Mouse (Mus musculus) midbrain, embryonic 10.5 days (tissue): ENCODE results near the gene Gm49486. TPM values are rescaled to one million over a fixed set of nuclear protein-coding genes. Genes with fewer than 3 reads are reported as not detected.
"Not testable (repeated sequence)": the region's sequence is repeated elsewhere in the genome, so short reads cannot be mapped to it uniquely, and the experiment has no call there.

ENCODE experiments used
- DNase-seq: peaks from one replicate; pipeline ENCODE4 v3.0.0-alpha.2; 2017; ENCODE audit warnings: low spot score
- H3K27ac ChIP-seq: fragments of 300-500 bp; sonication (generic); replicated peaks from 2 replicates; pipeline ENCODE4 v1.5.1; 2016; ENCODE audit warnings: mild to moderate bottlenecking
- H3K27me3 ChIP-seq: fragments of 300-500 bp; sonication (generic); 2 replicates; pipeline ENCODE4 v1.6.1; 2016; ENCODE audit warnings: low read depth, mild to moderate bottlenecking; ENCODE audit not compliant: poor library complexity, severe bottlenecking
- H3K36me3 ChIP-seq: fragments of 300-500 bp; sonication (generic); 2 replicates; pipeline ENCODE4 v1.6.1; 2016; ENCODE audit warnings: mild to moderate bottlenecking, moderate library complexity
- H3K4me1 ChIP-seq: fragments of 300-500 bp; sonication (generic); 2 replicates; pipeline ENCODE4 v1.6.1; 2016
- H3K4me3 ChIP-seq: fragments of 300-500 bp; sonication (generic); 2 replicates; pipeline ENCODE4 v1.5.1; 2016; ENCODE audit warnings: mild to moderate bottlenecking, moderate library complexity
- H3K9me3 ChIP-seq: fragments of 300-500 bp; sonication (generic); replicated peaks from 2 replicates; pipeline ENCODE4 v1.6.1; 2016; ENCODE audit warnings: mild to moderate bottlenecking
- WGBS: fragments of 180-500 bp; shearing (Covaris S2); methylation state at CpG from one replicate; pipeline ENCODE4 v1.1.7; 2016; 5-methylcytosine and 5-hydroxymethylcytosine counted together
- polyA plus RNA-seq: library from polyadenylated mRNA; unstranded; fragments of >200 nt; fragmentation: Nextera tagmentation; extraction: Ambion mirVana; gene quantifications from 2 replicates; pipeline ENCODE4 v1.2.1, GENCODE M21; 2016

The Gm49486 gene
- polyA plus RNA-seq, 1 experiment from 2014 or later, result 0.12 TPM

GRCm38 (mm10) chr15:79208211-79208610, 21.0 kb upstream of the Gm49486 start:
- DNase-seq, result no peak
- H3K9me3 ChIP-seq, result no peaks in the 10 kb centered on the region
- H3K4me3 ChIP-seq, result no peak overlapping the region
- H3K36me3 ChIP-seq, result no peaks in the 10 kb centered on the region
- H3K4me1 ChIP-seq, result peaks cover 16% of the 10 kb centered on the region
- 83% methylated on average over 6 of the region's 6 CpGs for WGBS
- H3K27me3 ChIP-seq, result 0 out of 2 replicates have a peak, but pooled peaks cover 7% of the 10 kb centered on the region
- H3K27ac ChIP-seq, result 0 out of 2 replicates have a peak overlapping the region, but pooled peaks have one; percentile 13

GRCm38 (mm10) chr15:79208758-79209439, 20.3 kb upstream of the Gm49486 start:
- peaks cover 16% of the 10 kb centered on the region for H3K4me1 ChIP-seq
- H3K27ac ChIP-seq, result 0 out of 2 replicates have a peak overlapping the region, but pooled peaks have one; percentile 4
- H3K4me3 ChIP-seq, result no peak overlapping the region
- DNase-seq, result no peak
- 87% methylated on average over 25 of the region's 27 CpGs for WGBS
- H3K27me3 ChIP-seq, result 0 out of 2 replicates have a peak, but pooled peaks cover under 1% of the 10 kb centered on the region
- no peaks in the 10 kb centered on the region for H3K9me3 ChIP-seq
- no peaks in the 10 kb centered on the region for H3K36me3 ChIP-seq

GRCm38 (mm10) chr15:79210357-79210756, 18.8 kb upstream of the Gm49486 start:
- WGBS, result 82% methylated on average over 2 of the region's 2 CpGs
- no peaks in the 10 kb centered on the region for H3K27me3 ChIP-seq

GRCm38 (mm10) chr15:79212750-79213446, 16.3 kb upstream of the Gm49486 start:
- Histone ChIP-seq H3K27ac (peak overlapping the region; percentile 52), H3K36me3 (no peaks in the 10 kb centered on the region), H3K4me1 (peaks cover 11% of the 10 kb centered on the region), H3K4me3 (no peak overlapping the region), H3K27me3 (no peaks in the 10 kb centered on the region), H3K9me3 (no peaks in the 10 kb centered on the region)
- DNase-seq, result no peak
- WGBS, result 87% methylated on average over 26 of the region's 26 CpGs

More at GRCm38 (mm10) chr15:79210357-79210756, 18.8 kb upstream of the Gm49486 start:
- H3K36me3 ChIP-seq, result no peaks in the 10 kb centered on the region
- H3K4me3 ChIP-seq, result no peak overlapping the region
- H3K4me1 ChIP-seq, result peaks cover 16% of the 10 kb centered on the region
- H3K27ac ChIP-seq, result peak overlapping the region; percentile 38; the same call in 1 of the 2 replicates
- H3K9me3 ChIP-seq, result no peaks in the 10 kb centered on the region
- no peak for DNase-seq

GRCm38 (mm10) chr15:79213591-79213990, 15.6 kb upstream of the Gm49486 start:
- Histone ChIP-seq H3K4me1 (peaks cover 10% of the 10 kb centered on the region), H3K9me3 (no peaks in the 10 kb centered on the region), H3K36me3 (no peaks in the 10 kb centered on the region), H3K4me3 (no peak overlapping the region), H3K27me3 (no peaks in the 10 kb centered on the region), H3K27ac (no peak overlapping the region)
- DNase-seq, result no peak
- 83% methylated on average over 6 of the region's 6 CpGs for WGBS

- H3K36me3 ChIP-seq, result no peaks in the 10 kb centered on the region
- no peak overlapping the region for H3K4me3 ChIP-seq
- WGBS, result 70% methylated on average over 3 of the region's 3 CpGs
- no peak overlapping the region for H3K27ac ChIP-seq
- H3K4me1 ChIP-seq, result peaks cover 22% of the 10 kb centered on the region
- no peaks in the 10 kb centered on the region for H3K27me3 ChIP-seq
- DNase-seq, result no peak
- no peaks in the 10 kb centered on the region for H3K9me3 ChIP-seq
These were observed 13.0 kb upstream of the Gm49486 start for GRCm38 (mm10) chr15:79216191-79216590.

GRCm38 (mm10) chr15:79219572-79219971, 9.6 kb upstream of the Gm49486 start:
- DNase-seq, result no peak
- Histone ChIP-seq H3K4me1 (peaks cover 40% of the 10 kb centered on the region), H3K27ac (peak overlapping the region; percentile 49), H3K27me3 (no peaks in the 10 kb centered on the region), H3K36me3 (no peaks in the 10 kb centered on the region), H3K9me3 (no peaks in the 10 kb centered on the region), H3K4me3 (0 out of 2 replicates have a peak overlapping the region, but pooled peaks have one; percentile 0)
- 0% methylated on average over 1 of the region's 1 CpGs for WGBS

GRCm38 (mm10) chr15:79223641-79224040, 5.5 kb upstream of the Gm49486 start:
- Histone ChIP-seq H3K4me3 (peak overlapping the region; percentile 20), H3K9me3 (no peaks in the 10 kb centered on the region), H3K27me3 (no peaks in the 10 kb centered on the region), H3K36me3 (no peaks in the 10 kb centered on the region), H3K4me1 (peaks cover 52% of the 10 kb centered on the region), H3K27ac (peak overlapping the region; percentile 71)
- 3% methylated on average over 5 of the region's 5 CpGs for WGBS
- peak; percentile 56 for DNase-seq

- 5% methylated on average over 5 of the region's 5 CpGs for WGBS
- H3K4me3 ChIP-seq, result peak overlapping the region; percentile 27
- H3K9me3 ChIP-seq, result no peaks in the 10 kb centered on the region
- DNase-seq, result peak; percentile 92
- peak overlapping the region; percentile 71 for H3K27ac ChIP-seq
- no peaks in the 10 kb centered on the region for H3K27me3 ChIP-seq
- peaks cover 51% of the 10 kb centered on the region for H3K4me1 ChIP-seq
- no peaks in the 10 kb centered on the region for H3K36me3 ChIP-seq
These were observed 4.5 kb upstream of the Gm49486 start for GRCm38 (mm10) chr15:79224685-79225084.

- not testable (repeated sequence) for DNase-seq
These were observed 3.4 kb upstream of the Gm49486 start for GRCm38 (mm10) chr15:79225780-79226179.

GRCm38 (mm10) chr15:79235268-79235667, 6.1 kb downstream of the Gm49486 start:
- Histone ChIP-seq H3K4me1 (0 out of 2 replicates have a peak, but pooled peaks cover 2% of the 10 kb centered on the region), H3K36me3 (peaks cover 88% of the 10 kb centered on the region), H3K9me3 (no peaks in the 10 kb centered on the region), H3K27ac (no peak overlapping the region), H3K4me3 (no peak overlapping the region), H3K27me3 (no peaks in the 10 kb centered on the region)
- WGBS, result 95% methylated on average over 9 of the region's 9 CpGs
- DNase-seq, result no peak

More at GRCm38 (mm10) chr15:79225780-79226179, 3.4 kb upstream of the Gm49486 start:
- H3K4me1 ChIP-seq, result peaks cover 51% of the 10 kb centered on the region
- H3K36me3 ChIP-seq, H3K4me3 ChIP-seq, H3K9me3 ChIP-seq, H3K27ac ChIP-seq, H3K27me3 ChIP-seq: not testable (repeated sequence)
- 74% methylated on average over 2 of the region's 2 CpGs for WGBS

- H3K27ac ChIP-seq, result no peak overlapping the region
- 84% methylated on average over 6 of the region's 6 CpGs for WGBS
- no peak for DNase-seq
- no peak overlapping the region for H3K4me3 ChIP-seq
- peaks cover 88% of the 10 kb centered on the region for H3K36me3 ChIP-seq
- H3K9me3 ChIP-seq, result no peaks in the 10 kb centered on the region
- no peaks in the 10 kb centered on the region for H3K27me3 ChIP-seq
- peaks cover 1% of the 10 kb centered on the region; the same call in 1 of the 2 replicates for H3K4me1 ChIP-seq
These were observed 8.8 kb downstream of the Gm49486 start for GRCm38 (mm10) chr15:79238036-79238435.
